Mouse (Mus musculus) retina, postnatal 1 day (tissue): ENCODE data around the gene Klrg1.

ENCODE experiments used
- DNase-seq: peaks from one replicate; pipeline ENCODE4 v3.0.0-alpha.2; 2012

Gene Klrg1

GRCm38 (mm10) chr6:122292184-122292583, 9.5 kb upstream of the Klrg1 start:
- DNase-seq: peak; percentile 30

DNA sequence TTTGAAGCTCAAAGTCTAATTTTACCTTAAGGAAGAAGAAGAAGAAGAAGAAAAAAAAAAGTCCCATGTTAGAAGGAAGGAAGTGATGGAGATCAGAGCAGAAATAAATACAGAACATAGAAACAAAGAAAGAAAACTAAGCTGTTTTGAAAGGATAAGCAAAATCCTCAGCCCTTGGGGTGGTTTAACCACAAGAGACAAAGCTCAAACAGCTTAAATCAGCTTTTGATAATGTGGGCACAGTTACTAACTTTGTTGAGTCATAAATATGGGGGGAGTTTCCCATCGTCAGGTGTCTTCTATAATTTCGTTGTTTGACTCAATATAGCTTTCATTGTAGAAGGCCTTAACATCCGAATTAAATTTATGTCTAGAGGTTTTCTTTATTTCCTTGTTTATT, 9.1 kb upstream of the Klrg1 start:
- DNase-seq: no peak

GRCm38 (mm10) chr6:122291264-122291663, 8.6 kb upstream of the Klrg1 start:
- DNase-seq: no peak

DNA sequence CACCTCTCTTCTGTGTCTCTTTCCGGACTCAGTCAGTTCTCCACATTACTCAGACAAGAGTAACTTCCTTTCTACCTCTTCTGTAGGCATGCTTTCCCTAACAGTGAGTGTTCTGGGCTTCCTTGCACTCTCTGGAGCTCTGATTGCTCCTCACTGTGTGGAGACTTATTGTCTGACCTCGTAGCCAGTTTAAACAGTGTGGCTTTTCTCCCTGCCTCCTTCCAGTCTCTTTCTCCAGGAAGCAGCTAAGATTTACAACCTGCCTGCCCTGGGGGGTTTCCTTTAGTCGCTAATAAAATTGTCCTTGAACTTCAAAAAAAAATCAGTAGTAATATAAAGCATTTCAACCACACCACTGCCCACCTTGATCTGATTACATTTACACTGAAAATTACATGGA, 7.6 kb upstream of the Klrg1 start:
- no peak for DNase-seq

DNA sequence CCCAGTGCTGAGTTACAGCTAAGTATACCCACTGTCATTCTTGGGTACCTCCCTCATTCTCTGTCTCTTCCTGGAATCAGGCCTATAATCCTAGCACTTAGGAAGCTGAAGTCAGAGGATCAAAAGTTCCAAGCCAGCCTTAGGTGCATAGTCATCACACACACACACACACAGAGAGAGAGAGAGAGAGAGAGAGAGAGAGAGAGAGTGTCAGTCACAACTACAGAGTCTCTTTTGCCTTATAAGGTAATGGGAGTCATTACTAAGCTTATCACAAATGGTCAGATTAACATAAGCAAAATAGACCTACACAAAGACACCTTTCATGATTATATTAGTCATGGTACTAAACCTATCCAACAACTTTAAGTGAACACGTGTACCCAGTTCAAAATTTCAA, 6.6 kb upstream of the Klrg1 start:
- DNase-seq: no peak

- DNase-seq: no peak
Measured at GRCm38 (mm10) chr6:122288263-122288662, 5.6 kb upstream of the Klrg1 start.

DNA sequence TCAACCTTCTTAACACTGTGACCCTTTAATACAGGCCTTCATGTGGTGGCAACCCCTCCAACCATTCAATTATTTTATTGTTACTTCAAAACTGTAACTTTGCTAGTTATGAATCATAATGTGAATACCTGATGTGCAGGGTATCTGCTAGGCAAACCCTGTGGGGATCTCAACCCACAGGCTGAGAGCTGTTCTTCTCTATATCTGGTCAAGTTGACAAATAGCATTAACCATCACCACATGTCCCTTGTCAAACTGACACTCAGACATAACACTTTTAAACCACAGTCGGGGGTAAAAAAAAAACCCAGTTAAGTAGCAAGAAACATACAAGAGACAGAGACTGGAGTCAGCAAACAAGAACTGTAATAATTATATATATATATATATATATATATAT, 2.1 kb upstream of the Klrg1 start:
- DNase-seq: no peak

DNA sequence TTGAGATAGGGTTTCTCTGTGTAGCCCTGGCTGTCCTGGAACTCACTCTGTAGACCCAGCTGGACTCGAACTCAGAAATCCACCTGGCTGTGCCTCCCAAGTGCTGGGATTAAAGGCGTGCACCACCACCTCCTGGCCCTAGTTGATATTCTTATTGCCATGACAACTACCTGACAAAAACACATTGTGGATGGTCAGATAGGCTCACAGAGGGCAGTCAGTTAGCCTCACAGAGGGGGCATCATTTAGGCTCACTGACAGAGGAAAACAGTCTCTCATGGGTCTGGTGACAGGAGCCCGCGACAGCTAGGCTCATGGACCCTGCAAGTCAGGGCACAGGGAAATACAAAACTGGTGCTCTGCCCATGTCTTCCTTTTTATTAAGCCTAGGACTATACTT, 1.6 kb upstream of the Klrg1 start:
- DNase-seq: no peak

DNA sequence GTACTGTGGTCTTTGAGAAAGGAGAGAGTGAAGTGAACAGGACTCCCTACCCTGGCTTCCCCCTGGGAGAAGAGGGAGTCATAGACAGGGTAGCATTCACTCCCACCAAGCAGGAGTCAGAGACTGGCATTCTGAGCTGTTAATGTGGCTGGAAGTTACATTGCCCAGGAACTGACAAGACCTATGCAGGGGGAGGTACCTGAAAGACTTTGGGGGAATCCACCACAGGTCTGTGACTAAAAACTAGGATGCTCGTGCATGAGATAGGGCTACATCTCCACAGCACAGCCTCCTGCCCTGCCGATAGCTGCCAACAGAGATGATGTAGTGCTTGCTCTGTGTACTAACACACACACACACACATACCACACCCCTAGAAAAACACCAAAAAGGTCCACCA, 747 bp upstream of the Klrg1 start:
- no peak for DNase-seq

- DNase-seq: no peak
Measured at GRCm38 (mm10) chr6:122276565-122276964, 6.1 kb downstream of the Klrg1 start.

DNA sequence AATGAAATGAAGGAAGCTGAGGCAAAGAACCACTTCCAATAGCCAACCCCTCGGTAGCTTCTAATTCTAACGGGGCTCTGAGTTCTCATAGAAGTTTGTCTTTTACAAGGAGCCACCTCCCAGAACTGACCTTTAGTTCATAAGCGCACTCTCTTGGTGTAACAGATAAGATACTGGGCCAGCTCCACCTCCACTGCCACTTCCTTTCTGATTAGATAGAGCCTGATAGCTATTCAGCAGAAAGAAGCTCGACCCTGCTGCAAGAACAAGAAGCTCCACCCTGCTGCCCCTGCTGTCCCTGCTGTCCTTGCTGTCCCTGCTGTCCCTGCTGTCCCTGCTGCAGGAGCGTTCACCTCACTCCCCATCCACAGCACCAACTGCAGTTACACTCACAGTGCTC, 8.1 kb downstream of the Klrg1 start:
- no peak for DNase-seq

GRCm38 (mm10) chr6:122270152-122270551, 12.5 kb downstream of the Klrg1 start:
- DNase-seq: no peak

GRCm38 (mm10) chr6:122269170-122269569, 13.5 kb downstream of the Klrg1 start:
- no peak for DNase-seq

DNA sequence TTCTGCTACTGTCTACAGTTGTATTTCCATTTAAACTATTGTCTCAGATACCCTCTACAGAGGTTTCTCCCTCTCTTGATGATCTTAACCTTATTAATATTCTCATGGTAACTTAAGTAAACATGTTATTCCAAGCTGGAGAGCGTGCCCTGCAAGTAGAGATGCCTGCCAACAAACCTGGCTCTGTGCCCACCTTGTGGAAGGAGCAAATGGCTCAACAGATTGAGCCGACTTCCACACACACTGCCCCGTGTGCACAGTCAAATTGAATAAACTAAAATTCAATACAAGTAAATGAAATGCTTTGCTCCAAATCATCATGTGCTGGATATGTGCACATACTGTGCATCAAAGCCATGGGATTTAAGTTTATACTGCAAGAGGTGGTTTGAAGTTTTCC, 14.1 kb downstream of the Klrg1 start:
- DNase-seq: no peak

GRCm38 (mm10) chr6:122262543-122262942, 20.1 kb downstream of the Klrg1 start:
- no peak for DNase-seq

GRCm38 (mm10) chr6:122252146-122252545, 30.5 kb downstream of the Klrg1 start:
- DNase-seq: no peak

- no peak for DNase-seq
Measured at GRCm38 (mm10) chr6:122250033-122250432, 32.6 kb downstream of the Klrg1 start.
